Mouse (Mus musculus): Measurements from ENCODE around the gene Rpap2. TPM values are rescaled to one million over a fixed set of nuclear protein-coding genes. Genes with fewer than 3 reads are reported as not detected.

Rpap2 gene
- polyA plus RNA-seq (2012; rRNA removed): 11.5 and 12.3 TPM in 2 replicates

DNA sequence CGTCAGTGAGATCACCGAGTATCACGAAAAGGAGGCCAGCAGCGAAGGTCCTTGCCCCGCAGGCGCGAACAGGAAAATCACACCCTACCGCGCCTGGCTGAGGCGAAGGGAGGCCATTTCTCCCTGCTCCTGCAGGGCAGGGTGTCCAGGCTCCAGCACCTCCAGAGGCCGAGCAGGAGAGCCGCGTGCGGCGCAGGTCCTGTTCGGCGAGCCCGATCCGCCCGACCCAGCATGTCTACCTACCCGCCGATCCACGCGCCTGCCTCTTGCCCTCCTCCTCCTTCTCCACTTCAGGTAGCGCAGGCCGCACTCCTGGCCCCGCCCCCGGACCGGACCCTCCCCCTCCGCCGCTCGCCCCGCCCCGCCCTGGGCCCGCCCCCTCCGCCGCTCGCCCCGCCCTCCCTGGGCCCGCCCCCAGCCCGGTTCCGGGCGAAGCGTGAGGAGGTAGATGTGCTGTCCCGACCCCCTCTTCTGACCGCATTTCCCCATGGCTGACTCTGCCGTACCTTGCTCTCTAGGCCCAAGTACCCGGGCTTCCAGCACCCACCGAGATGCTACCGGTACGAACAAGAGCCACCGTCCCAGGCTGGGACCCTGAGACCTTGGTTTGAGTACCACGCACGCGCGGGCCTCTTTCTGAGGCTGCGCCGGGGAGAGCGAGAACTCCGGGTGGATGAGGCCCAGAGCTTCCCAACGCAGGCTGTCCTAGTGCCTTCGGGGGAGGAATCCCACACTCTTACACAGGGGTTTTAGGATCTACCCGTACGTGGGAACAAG is at the start of gene Rpap2, which contains the start of gene Glmn:
TSS of gene Rpap2 (plus strand) at position 73 of the 777 bp plus-strand sequence.
TSS of gene Glmn (minus strand) at position 588 of the 777 bp plus-strand sequence.
- TF ChIP-seq CTCF (IDR thresholded peaks at IDR 0.05; ENCODE audit: borderline replicate concordance, extremely low read depth, insufficient read depth, insufficient read length): no peak
- peak; percentile 56; the same call in 1 of the 2 replicates for TF ChIP-seq POLR2A (IDR thresholded peaks at IDR 0.05; ENCODE audit: borderline replicate concordance, extremely low read depth, insufficient read depth, insufficient read length, poor library complexity, severe bottlenecking)
- peak; percentile 95 for DNase-seq (ENCODE audit: low read depth)

DNA sequence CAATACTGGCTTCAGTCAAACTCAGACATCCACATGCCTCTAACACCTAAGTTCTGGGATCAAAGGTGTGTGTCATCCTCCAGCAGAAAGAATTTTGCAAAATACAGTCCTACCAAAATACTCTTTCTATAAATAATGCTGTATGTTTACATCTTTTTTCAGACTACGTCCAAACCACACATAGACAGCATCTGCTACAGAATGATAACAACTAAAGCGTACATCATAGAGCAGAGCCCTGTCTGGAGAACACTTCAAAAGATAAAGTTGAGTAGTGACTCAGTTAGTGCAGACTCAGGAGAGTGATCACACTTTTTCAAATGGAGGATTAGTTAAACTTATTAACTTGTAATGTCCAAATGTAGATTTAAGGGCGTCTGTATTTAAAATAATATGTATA is 49.2 kb upstream of the Rpap2 start:
- TF ChIP-seq POLR2A (IDR thresholded peaks at IDR 0.05; ENCODE audit: borderline replicate concordance, extremely low read depth, insufficient read depth, insufficient read length, poor library complexity, severe bottlenecking): no peak
- TF ChIP-seq CTCF (IDR thresholded peaks at IDR 0.05; ENCODE audit: borderline replicate concordance, extremely low read depth, insufficient read depth, insufficient read length): no peak
- DNase-seq (ENCODE audit: low read depth): no peak

DNA sequence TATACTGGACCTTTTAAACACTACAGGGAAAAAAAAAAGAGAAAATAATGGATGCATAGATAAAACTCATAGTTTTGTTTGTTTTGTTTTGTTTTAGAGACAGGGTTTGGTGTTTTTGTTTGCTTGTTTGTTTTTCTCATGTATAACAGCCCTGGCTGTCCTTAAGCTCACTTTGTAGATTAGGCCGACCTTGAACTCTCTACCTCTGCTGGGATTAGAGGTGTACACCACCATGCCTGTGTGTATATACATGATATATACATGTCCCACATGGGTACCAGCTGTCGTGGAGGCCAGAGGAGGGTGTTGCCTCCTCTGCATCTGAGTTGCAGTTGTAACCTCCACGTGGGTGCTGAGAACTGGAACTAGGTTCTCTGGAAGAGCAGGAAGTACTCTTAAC is 48.7 kb upstream of the Rpap2 start:
- TF ChIP-seq POLR2A (IDR thresholded peaks at IDR 0.05; ENCODE audit: borderline replicate concordance, extremely low read depth, insufficient read depth, insufficient read length, poor library complexity, severe bottlenecking): no peak
- no peak for TF ChIP-seq CTCF (IDR thresholded peaks at IDR 0.05; ENCODE audit: borderline replicate concordance, extremely low read depth, insufficient read depth, insufficient read length)
- no peak for DNase-seq (ENCODE audit: low read depth)

DNA sequence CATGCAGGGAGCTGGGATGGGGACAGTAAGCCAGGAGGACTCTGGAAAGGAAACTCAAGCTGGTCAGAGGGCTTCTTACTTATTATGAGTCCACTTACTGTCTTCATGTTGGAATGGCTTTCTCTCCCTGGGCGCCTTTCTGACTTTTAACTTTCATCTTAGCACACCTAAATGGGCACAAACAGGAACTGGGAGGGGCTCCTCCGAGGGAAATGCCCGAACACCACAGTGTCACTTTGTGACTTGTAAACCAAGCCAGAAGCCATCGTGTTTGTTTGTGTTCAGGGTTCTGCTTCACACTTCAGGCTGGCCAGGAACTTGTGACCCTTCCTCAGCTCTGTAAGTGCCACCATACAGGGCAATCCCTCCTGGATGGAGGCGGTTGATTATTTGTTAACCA is 42.8 kb upstream of the Rpap2 start:
- TF ChIP-seq CTCF (IDR thresholded peaks at IDR 0.05; ENCODE audit: borderline replicate concordance, extremely low read depth, insufficient read depth, insufficient read length) (no peak), POLR2A (IDR thresholded peaks at IDR 0.05; ENCODE audit: borderline replicate concordance, extremely low read depth, insufficient read depth, insufficient read length, poor library complexity, severe bottlenecking) (no peak)
- DNase-seq (ENCODE audit: low read depth): no peak

DNA sequence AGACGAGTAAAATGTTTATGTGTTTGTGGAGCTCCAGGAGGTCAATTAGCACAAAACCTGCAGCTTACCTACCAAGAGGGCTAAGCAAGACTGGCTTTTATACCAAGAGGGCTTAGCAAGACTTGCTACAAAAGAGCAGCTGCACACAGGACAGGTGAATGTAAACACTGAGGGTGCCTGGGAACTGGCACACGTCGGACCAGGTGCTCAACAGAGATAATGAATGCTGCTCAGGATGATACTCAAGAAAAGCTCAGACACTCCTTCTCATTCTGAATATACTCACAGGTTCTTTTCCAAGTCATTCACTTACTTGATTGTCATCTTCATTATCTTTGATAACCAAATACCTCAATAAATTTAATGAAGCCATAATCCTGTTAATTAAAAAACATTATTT is 40.2 kb upstream of the Rpap2 start:
- TF ChIP-seq POLR2A (IDR thresholded peaks at IDR 0.05; ENCODE audit: borderline replicate concordance, extremely low read depth, insufficient read depth, insufficient read length, poor library complexity, severe bottlenecking) (no peak), CTCF (IDR thresholded peaks at IDR 0.05; ENCODE audit: borderline replicate concordance, extremely low read depth, insufficient read depth, insufficient read length) (no peak)
- no peak for DNase-seq (ENCODE audit: low read depth)

DNA sequence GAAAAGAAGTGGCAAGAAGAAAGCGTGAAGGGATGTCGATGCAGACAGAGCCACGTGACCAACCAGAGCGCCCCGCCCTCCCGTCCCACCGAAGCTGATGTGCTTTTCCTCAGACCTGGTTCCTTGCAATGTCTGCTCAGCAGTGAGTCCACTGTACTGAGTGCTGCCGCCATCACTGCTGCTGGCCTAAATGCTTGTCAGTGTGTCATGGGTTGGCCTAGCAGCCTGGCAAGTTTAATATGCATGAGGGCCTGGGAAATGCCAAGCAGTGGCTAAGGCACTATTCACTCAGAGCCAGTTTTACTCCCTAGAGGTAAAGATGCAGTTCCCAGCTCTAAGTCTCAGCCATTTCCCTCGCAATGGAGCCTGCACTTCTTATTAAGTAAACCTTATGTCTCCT is 28.0 kb upstream of the Rpap2 start:
- TF ChIP-seq POLR2A (IDR thresholded peaks at IDR 0.05; ENCODE audit: borderline replicate concordance, extremely low read depth, insufficient read depth, insufficient read length, poor library complexity, severe bottlenecking) (no peak), CTCF (IDR thresholded peaks at IDR 0.05; ENCODE audit: borderline replicate concordance, extremely low read depth, insufficient read depth, insufficient read length) (no peak)
- DNase-seq (ENCODE audit: low read depth): peak; percentile 31

DNA sequence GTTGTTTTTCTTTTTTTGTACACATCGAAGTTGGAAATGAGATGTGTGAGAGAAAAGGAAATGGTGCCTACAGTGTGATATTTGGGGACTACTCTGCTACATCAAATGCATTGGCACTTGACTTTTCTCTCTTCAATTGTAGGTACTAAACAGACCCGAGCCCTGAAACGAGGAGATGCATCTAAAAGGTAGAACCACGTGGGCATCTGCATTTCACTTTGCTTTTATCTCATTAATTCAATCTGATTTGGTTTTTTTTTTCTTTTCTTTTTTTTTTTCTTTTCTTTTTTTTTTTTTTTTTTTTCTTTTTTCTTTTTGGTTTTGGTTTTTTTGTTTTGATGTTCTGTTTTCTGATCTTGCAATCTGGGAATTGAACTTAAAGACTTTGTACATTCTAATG is 1.2 kb downstream of the Rpap2 start:
- no peak for DNase-seq (ENCODE audit: low read depth)

DNA sequence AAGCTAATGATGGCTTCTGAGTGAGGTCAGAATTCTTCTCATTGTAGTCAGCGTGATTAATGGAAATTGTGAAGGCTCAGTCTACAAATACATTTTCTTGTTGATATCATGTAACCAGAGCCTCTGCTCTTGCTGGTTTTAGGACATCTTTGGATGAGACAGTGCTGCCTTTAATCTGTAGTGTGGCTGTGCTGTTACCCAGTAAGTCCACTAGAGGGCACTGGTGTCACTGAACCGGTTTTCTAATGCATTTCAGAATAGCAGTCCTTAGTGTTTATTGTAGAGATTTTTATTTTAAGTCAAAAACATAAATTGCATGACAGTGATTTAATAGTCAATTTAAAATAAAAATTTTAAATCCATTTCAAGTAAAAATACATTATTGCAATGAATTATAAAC is 14.1 kb downstream of the Rpap2 start:
- DNase-seq (ENCODE audit: low read depth): peak; percentile 78
- TF ChIP-seq POLR2A (IDR thresholded peaks at IDR 0.05; ENCODE audit: borderline replicate concordance, extremely low read depth, insufficient read depth, insufficient read length, poor library complexity, severe bottlenecking) (no peak), CTCF (IDR thresholded peaks at IDR 0.05; ENCODE audit: borderline replicate concordance, extremely low read depth, insufficient read depth, insufficient read length) (peak; percentile 85; the same call in 1 of the 2 replicates)

More for the DNA sequence above, 1.2 kb downstream of the Rpap2 start:
- TF ChIP-seq CTCF (IDR thresholded peaks at IDR 0.05; ENCODE audit: borderline replicate concordance, extremely low read depth, insufficient read depth, insufficient read length) (no peak), POLR2A (IDR thresholded peaks at IDR 0.05; ENCODE audit: borderline replicate concordance, extremely low read depth, insufficient read depth, insufficient read length, poor library complexity, severe bottlenecking) (no peak)

DNA sequence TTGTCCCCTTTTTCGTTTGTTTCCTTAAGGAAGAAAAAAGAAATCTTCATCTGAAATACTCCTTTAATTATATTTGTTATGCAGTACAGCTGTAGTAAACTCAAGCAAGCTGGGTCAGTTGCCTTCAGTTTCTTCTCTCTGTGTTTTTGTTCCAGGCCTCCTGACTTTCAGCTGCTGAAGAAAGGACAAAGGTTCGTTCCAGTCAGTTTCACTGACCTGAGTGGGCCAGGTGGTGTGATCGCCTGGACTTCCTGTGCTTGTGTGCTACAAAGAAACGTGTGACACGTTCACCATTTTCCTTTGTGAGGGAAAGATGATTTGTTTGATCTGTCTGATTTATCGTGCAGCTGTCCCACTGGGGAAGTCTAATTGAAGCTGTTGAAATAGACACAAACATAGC is 20.8 kb downstream of the Rpap2 start:
- DNase-seq (ENCODE audit: low read depth): no peak
- TF ChIP-seq CTCF (IDR thresholded peaks at IDR 0.05; ENCODE audit: borderline replicate concordance, extremely low read depth, insufficient read depth, insufficient read length): no peak
- TF ChIP-seq POLR2A (IDR thresholded peaks at IDR 0.05; ENCODE audit: borderline replicate concordance, extremely low read depth, insufficient read depth, insufficient read length, poor library complexity, severe bottlenecking): no peak

DNA sequence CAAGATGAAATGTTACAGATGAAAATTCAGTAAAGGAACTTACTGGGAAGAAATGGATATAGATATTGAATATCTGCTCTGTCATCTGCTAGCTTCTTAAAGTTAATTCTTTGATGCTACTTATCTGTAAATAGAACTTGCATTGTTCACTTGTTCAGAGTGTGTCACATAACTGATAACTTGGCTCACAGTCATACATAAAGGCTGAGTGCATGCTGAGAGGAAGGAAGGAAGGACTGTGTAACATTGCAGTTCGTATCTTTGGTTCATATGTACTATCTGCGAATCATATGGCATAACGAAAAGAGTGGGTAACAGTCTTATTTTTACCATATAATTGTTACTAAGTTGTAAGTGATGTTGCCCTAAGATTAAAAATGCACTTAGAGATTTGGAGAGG is 24.2 kb downstream of the Rpap2 start:
- no peak for TF ChIP-seq CTCF (IDR thresholded peaks at IDR 0.05; ENCODE audit: borderline replicate concordance, extremely low read depth, insufficient read depth, insufficient read length)
- TF ChIP-seq POLR2A (IDR thresholded peaks at IDR 0.05; ENCODE audit: borderline replicate concordance, extremely low read depth, insufficient read depth, insufficient read length, poor library complexity, severe bottlenecking): no peak
- no peak for DNase-seq (ENCODE audit: low read depth)

DNA sequence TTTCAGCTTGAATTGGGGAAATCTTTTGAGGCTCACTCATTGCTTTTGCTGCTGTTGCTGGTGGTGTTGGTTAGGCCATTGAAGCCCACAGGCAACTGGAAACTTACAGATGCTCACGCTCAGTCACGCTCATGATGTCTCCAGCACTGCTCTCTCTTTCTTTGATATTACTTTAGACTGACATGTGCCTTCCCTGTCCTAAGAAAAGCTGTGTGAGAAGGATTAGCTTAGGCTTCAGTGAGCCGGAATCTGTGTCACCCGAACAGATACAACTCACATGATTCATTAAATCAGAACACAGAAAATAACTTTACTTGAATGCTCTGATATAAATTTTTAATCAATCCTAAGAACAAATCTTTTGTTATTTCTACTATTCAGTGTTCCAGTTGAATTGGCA is 36.5 kb downstream of the Rpap2 start:
- TF ChIP-seq CTCF (IDR thresholded peaks at IDR 0.05; ENCODE audit: borderline replicate concordance, extremely low read depth, insufficient read depth, insufficient read length) (no peak), POLR2A (IDR thresholded peaks at IDR 0.05; ENCODE audit: borderline replicate concordance, extremely low read depth, insufficient read depth, insufficient read length, poor library complexity, severe bottlenecking) (no peak)

DNA sequence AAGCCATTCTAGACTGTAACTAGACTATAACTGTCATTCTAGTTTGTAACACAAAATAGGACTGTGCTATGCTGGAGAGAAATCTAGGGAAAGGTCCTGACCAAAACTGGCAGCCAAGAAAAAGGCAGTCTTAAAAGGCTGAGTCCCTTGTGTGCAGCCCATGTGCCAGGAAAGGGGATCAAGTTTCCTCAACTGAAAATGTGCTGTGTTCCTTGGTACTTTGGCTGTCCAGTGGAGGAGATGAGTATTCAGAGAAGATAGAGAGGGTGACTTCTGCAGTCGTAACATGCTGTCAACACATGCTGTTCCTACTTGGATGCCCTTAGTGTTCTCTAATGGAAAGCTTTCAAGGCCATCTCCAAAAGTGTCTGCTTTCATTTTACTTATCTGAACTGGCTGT is 39.9 kb downstream of the Rpap2 start:
- TF ChIP-seq CTCF (IDR thresholded peaks at IDR 0.05; ENCODE audit: borderline replicate concordance, extremely low read depth, insufficient read depth, insufficient read length): no peak
- no peak for TF ChIP-seq POLR2A (IDR thresholded peaks at IDR 0.05; ENCODE audit: borderline replicate concordance, extremely low read depth, insufficient read depth, insufficient read length, poor library complexity, severe bottlenecking)
- DNase-seq (ENCODE audit: low read depth): no peak

More for the DNA sequence above, 36.5 kb downstream of the Rpap2 start:
- no peak for DNase-seq (ENCODE audit: low read depth)
